Mouse (Mus musculus): Measurements from ENCODE around the gene Gnpat.

DNA sequence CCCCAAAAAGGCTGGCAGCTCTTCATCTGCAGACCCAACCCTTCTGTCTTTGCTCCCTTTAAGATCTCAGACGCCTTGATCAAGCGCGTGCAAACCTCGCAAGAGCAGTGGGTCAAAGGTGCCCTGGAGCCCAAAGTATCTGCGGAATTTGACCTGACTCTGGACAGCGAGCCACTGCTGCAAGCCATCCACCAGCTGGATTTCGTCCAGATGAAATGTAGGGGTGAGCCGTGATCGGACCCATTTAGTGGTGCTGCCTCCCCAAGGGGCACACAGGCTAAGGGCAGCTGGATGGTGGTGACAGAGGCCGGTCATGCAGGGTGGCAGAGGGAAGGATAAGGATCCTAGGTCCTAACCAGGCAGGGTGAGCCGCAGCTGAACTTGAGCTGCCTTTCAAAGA is 42.7 kb upstream of the Gnpat start:
- TF ChIP-seq GATA1 (IDR thresholded peaks at IDR 0.05; ENCODE audit: borderline replicate concordance, low read length) (no peak), FLI1 (IDR thresholded peaks at IDR 0.05; ENCODE audit: low read length) (no peak)

All from megakaryocyte, embryonic 14.5 days (primary cell).